Mouse (Mus musculus) limb, embryonic 11.5 days (tissue): ENCODE results near the gene Cox4i2. TPM values are rescaled to one million over a fixed set of nuclear protein-coding genes. Genes with fewer than 3 reads are reported as not detected.

ENCODE experiments used
- ATAC-seq: fragments of 200-750 bp; cut with Nextera tagmentation; 2 replicates; pipeline ENCODE4 v1.8.0; 2017; ENCODE audit warnings: low read depth; ENCODE audit not compliant: insufficient number of reproducible peaks, low FRiP score, low TSS enrichment
- DNase-seq: peaks from one replicate; pipeline ENCODE4 v3.0.0-alpha.2; 2015; ENCODE audit warnings: low spot score
- H3K27ac ChIP-seq: fragments of 300-500 bp; sonication (generic); replicated peaks from 2 replicates; pipeline ENCODE4 v1.5.1; 2014; ENCODE audit warnings: low read depth, mild to moderate bottlenecking, low read length
- H3K27me3 ChIP-seq: fragments of 300-500 bp; sonication (generic); 2 replicates; pipeline ENCODE4 v1.6.1; 2014; ENCODE audit warnings: mild to moderate bottlenecking, low read length, mixed read lengths; ENCODE audit not compliant: control insufficient read depth, insufficient read depth
- H3K36me3 ChIP-seq: fragments of 300-500 bp; sonication (generic); 2 replicates; pipeline ENCODE4 v1.6.1; 2014; ENCODE audit warnings: mild to moderate bottlenecking, low read length, moderate library complexity, mixed read lengths; ENCODE audit not compliant: control insufficient read depth, insufficient read depth
- H3K4me1 ChIP-seq: fragments of 300-500 bp; sonication (generic); 2 replicates; pipeline ENCODE4 v1.6.1; 2014; ENCODE audit warnings: low read length, mixed read lengths; ENCODE audit not compliant: control insufficient read depth, insufficient read depth
- H3K4me2 ChIP-seq: fragments of 300-500 bp; sonication (generic); 2 replicates; pipeline ENCODE4 v1.6.1; 2014; ENCODE audit warnings: low read depth, mild to moderate bottlenecking, moderate library complexity; ENCODE audit not compliant: severe bottlenecking
- H3K4me3 ChIP-seq: fragments of 300-500 bp; sonication (generic); 2 replicates; pipeline ENCODE4 v1.5.1; 2014; ENCODE audit warnings: low read depth, low read length
- H3K9ac ChIP-seq: fragments of 300-500 bp; sonication (generic); 2 replicates; pipeline ENCODE4 v1.6.1; 2014; ENCODE audit warnings: mild to moderate bottlenecking, low read length
- H3K9me3 ChIP-seq: fragments of 300-500 bp; sonication (generic); 2 replicates; pipeline ENCODE4 v1.6.1; 2016; ENCODE audit warnings: low read length; ENCODE audit not compliant: control insufficient read depth
- WGBS: fragments of 180-500 bp; shearing (Covaris S2); extraction: QIAGEN DNeasy Blood & Tissue Kit; methylation state at CpG from one replicate; pipeline ENCODE4 v1.1.7; 2014; 5-methylcytosine and 5-hydroxymethylcytosine counted together
- microRNA-seq: library from miRNA; unstranded; fragments of <30 nt; microRNA quantifications from one replicate; pipeline ENCODE4, GENCODE M21; 2016
- polyA plus RNA-seq: library from polyadenylated mRNA; unstranded; fragments of >200 nt; fragmentation: Nextera tagmentation; extraction: Ambion mirVana; gene quantifications from 2 replicates; pipeline ENCODE4 v1.2.1, GENCODE M21; 2014

The Cox4i2 gene
- polyA plus RNA-seq, 1 experiment from 2014 or later, result 22.3 TPM

DNA sequence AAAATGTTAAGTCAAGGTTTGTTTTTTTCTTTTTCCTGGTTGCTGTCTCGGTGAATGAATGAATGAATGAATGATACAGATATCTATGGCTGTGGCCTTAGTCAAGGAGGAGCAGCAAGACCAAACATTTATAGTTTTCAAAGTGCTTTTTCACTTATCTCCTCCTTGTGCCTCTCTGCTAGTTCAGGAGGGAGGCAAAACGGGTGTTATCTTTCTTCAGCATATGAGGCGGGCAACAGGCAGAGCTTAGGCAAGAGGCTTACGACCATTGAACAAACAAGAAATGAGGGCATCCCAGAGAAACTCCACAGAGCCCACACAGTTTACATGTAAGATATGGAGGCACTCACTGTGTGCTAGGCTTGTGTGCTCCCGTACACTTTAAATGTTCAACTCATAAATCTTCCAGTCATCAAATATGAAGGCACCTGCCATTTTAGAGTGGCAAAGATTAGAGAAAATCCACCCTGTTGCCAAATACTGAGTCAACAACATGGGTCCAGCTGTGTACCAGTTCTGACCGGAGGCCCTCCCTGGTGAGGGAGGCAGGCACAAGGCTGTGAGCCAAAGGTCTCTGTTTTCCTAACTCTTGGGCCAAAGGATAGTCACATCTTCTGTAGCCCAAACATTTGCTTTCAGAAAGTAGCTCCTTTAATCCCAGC lies 60.4 kb downstream of the Cox4i2 start:
- no peak overlapping the region for H3K9ac ChIP-seq
- H3K9me3 ChIP-seq, result no peaks in the 10 kb centered on the region
- DNase-seq (no peak), ATAC-seq (no peak)
- H3K36me3 ChIP-seq, result no peaks in the 10 kb centered on the region; the same call in 1 of the 2 replicates
- H3K4me1 ChIP-seq, result no peaks in the 10 kb centered on the region
- H3K27ac ChIP-seq, result no peak overlapping the region
- no peak overlapping the region for H3K4me2 ChIP-seq
- 89% methylated on average over 6 of the region's 6 CpGs for WGBS
- H3K27me3 ChIP-seq, result no peaks in the 10 kb centered on the region
- H3K4me3 ChIP-seq, result no peak overlapping the region

Small RNA genes lying within 50 kb of the gene (microRNA-seq; reads per million reads assigned to microRNA genes)
- gene Gm23802, result not detected

Other genes with a start within 250 kb of the Cox4i2 start
- not detected in 2 replicates for gene Defb26, start 242.5 kb upstream of the Cox4i2 start, polyA plus RNA-seq
- not detected in 2 replicates for gene Defb28, start 235.9 kb upstream of the Cox4i2 start, polyA plus RNA-seq
- not detected in 2 replicates for gene Defb29, start 214.1 kb upstream of the Cox4i2 start, polyA plus RNA-seq
- not detected in 2 replicates for gene Gm17416, start 184.8 kb upstream of the Cox4i2 start, polyA plus RNA-seq
- not detected in 2 replicates for gene Defb21, start 181.4 kb upstream of the Cox4i2 start, polyA plus RNA-seq
- not detected in 2 replicates for gene Defb19, start 173.9 kb upstream of the Cox4i2 start, polyA plus RNA-seq
- not detected in 2 replicates for gene Defb45, start 154.8 kb upstream of the Cox4i2 start, polyA plus RNA-seq
- not detected in 2 replicates for gene Defb36, start 149.8 kb upstream of the Cox4i2 start, polyA plus RNA-seq
- 0.89 TPM in 1 of 2 replicates, not detected in the other for gene Defb25, start 131.1 kb upstream of the Cox4i2 start, polyA plus RNA-seq
- 0.69 and 0.88 TPM in 2 replicates for gene Rem1, start 127.2 kb upstream of the Cox4i2 start, polyA plus RNA-seq
- 123 and 126 TPM in 2 replicates for gene H13, start 84.7 kb upstream of the Cox4i2 start, polyA plus RNA-seq
- gene Mcts2, start 67.1 kb upstream of the Cox4i2 start, polyA plus RNA-seq, result 37.1 and 38.5 TPM in 2 replicates
- 221 and 248 TPM in 2 replicates for gene Id1, start 17.9 kb upstream of the Cox4i2 start, polyA plus RNA-seq
- gene Bcl2l1, start 77.6 kb downstream of the Cox4i2 start, polyA plus RNA-seq, result 109 and 110 TPM in 2 replicates
- 172 and 182 TPM in 2 replicates for gene Tpx2, start 93.8 kb downstream of the Cox4i2 start, polyA plus RNA-seq
- not detected in 2 replicates for gene Mylk2, start 157.2 kb downstream of the Cox4i2 start, polyA plus RNA-seq
- 0.29 and 0.38 TPM in 2 replicates for gene Foxs1, start 179.0 kb downstream of the Cox4i2 start, polyA plus RNA-seq
- 0.37 and 1.0 TPM in 2 replicates for gene Dusp15, start 197.5 kb downstream of the Cox4i2 start, polyA plus RNA-seq
- gene Ttll9, start 208.3 kb downstream of the Cox4i2 start, polyA plus RNA-seq, result 0.35 and 0.62 TPM in 2 replicates